Mouse (Mus musculus) cerebellum, postnatal 10 days (tissue): ENCODE data around the gene Nudcd2.

Experiments
- DNase-seq, 2 experiments: peaks; one replicate each; pipeline ENCODE4 v3.0.0; 2021; ENCODE audit warnings: mixed read lengths in 2 of 2

Nudcd2 gene

DNA sequence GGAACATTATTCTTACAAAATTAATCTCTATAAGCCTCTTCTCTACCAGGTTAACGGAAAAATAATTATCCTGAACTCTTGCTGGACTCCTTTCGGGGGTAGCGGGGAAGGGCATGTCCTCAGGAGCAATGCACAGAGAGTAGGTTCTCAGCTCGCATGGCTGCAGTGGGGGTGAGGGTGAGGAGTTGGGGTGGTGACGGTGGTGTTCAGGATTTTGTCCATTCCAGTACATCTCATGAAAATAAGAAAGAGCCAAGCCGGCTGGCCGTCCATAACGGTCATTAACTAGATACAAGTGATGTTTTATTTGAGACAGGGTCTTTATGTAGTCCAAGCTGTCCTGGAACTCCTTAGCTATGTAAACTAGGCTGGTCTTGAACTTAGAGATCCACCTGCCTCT is 22.5 kb downstream of the Nudcd2 start:
- peak in 1 of 2 experiments; percentile 12 for DNase-seq

DNA sequence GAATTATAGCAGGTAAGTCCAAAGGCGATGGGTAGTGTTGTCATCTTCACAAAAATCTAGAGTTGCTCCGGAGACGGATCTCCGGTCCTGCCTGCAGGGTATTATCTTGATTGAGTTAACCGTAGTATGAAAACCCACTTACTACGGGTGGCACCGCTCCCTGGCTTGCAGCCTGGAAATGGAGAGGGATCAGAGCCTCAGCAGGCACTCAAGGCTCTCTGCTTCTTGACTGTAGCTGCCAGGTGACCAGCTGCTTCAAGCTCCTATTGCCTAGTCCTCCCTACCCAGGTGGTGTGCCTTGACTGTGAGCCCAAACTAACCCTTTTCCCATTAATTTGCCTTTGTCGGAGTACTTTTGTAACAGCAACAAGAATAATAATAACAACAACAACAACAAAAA is 26.4 kb downstream of the Nudcd2 start:
- peak; percentile 81 to 90 for DNase-seq

GRCm38 (mm10) chr11:40763395-40763794 is 29.9 kb downstream of the Nudcd2 start:
- peak; percentile 36 to 42 for DNase-seq

DNA sequence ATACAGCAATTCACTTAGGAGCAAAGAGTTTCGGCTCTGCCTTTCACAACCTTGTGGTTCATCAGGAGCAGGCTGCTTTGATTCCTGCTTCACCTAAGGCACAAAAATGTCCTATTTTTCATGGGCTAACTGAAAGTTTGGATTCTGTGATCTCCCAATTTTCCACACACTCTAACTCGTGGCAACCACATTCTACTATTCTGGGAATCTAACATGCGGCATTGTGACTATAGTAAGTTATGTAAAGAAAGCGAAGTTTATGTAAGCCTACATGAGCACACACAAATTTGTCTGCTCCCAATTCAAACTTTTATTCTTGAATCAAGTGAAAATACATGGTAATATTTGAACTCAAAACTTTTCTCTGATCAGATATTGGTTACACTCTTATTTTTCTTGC is 31.2 kb downstream of the Nudcd2 start:
- DNase-seq = no peak

DNA sequence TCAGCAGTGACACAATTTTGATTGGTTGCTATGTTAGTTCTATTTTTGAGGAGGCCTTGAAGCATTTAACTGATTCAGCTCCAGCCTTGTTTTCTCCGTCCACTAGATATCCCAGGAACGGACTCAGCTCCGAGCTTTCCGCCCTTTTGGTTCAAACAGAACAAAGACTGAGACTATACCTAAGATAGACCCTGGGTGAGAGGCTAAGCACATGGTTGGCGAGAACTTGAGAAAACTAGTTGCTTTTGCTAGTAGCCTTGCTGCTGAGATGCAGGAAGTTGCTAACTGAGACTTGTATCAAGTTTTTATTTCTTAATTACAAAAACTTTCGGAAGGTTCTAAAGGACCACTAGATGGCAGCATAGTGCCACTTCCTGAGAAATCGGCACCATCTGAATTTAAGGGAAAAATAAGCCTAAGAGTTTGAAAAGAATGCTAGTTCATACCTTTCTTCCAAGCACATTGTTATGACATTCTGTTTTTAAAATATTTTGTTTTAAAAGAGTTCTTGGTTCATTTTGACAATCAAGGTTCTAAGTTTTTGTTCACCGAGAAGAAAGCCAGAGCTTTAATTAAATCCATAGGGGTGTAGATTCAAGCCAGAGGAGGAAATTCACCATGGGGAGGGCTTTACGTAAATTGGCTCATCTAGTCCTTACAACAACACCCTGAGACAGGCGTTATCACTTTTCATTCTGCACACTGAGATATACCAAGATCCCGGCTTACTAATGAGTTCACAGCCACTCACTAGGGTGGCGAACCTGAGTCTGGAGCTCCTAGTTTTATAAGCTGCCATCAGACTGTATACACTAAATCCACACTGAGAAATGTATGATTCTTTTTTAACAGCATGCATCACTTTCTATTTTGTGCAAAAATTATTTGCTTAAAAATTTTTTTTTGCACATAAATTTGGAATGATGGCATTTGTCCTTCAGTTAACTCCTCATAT is 42.1 kb downstream of the Nudcd2 start:
- DNase-seq = peak; percentile 31 to 54

GRCm38 (mm10) chr11:40781857-40782256 is 48.4 kb downstream of the Nudcd2 start:
- DNase-seq = no peak

DNA sequence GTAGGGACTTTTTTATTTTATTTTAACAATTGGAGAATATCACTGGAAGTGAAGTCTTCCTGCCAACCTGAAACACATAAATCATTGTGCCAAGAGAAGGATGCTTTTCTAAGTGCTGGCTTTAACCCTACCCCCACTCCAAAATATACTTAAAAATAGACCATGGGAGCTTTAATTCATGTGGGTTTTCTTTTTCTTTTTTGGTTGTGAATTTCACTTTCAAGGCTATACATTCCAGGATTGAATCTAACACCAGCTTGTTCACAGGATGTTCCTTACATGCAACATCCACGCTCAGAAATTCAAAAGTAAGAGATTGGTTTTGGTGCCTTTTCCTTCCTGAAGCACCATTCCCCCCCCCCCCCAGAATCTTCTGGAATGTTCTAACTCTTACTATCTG is 49.9 kb downstream of the Nudcd2 start:
- no peak for DNase-seq

DNA sequence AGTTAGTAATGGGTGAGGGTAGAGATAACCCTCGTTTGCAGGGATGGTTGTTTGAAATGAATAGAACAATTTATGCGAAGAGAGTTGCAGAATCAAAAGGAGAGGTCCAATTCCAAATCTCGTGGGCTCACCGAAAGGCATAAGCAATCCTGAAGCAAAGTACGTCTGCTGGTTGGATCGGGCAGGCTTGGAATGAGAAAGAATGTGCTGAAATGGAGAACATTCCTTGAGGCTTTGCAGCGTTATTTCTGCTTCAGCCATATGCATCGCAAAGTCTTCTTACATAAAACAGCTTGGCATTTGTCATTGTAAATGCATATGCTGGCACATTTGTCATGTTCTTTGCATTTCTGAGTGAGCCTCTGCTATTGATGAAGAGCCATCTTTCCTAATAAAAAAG is 50.9 kb downstream of the Nudcd2 start:
- DNase-seq = no peak

DNA sequence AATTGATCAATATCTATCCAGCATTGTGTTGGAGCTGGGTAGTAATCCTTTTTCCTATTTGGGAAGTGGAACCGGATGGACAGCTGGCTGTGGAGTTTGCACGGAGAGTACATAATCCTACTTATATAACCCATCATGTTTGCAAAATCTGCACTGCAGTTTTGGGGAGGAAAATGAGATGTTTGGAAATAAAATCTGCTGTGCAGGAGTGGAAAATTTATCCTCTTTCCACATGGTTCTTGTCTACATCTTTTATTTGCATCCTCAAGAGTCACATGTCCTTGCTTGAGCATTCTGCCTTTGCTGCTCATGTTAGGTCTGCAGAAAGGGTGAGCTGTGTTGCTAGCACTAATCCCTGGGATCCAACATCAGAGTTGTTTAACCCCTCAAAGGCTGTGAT is 53.4 kb downstream of the Nudcd2 start:
- no peak for DNase-seq
